Mouse (Mus musculus): ENCODE results near the gene Fam193b. TPM values are rescaled to one million over a fixed set of nuclear protein-coding genes. Genes with fewer than 3 reads are reported as not detected.

Fam193b gene
- polyA plus RNA-seq, 1 experiment from 2014 or later, result 16.8 TPM

GRCm38 (mm10) chr13:55527212-55527611 is 43.7 kb downstream of the Fam193b start:
- 85% methylated on average over 16 of the region's 16 CpGs for WGBS
- Histone ChIP-seq H3K9ac (ENCODE audit: low read length) (no peak overlapping the region), H3K4me1 (ENCODE audit: control insufficient read depth in 2 of 2, insufficient read depth in 2 of 2, low read length in 2 of 2) (peaks cover 0 to 3% of the 10 kb centered on the region in 2 experiments; a peak in 1 of 4 replicates), H3K27me3 (ENCODE audit: control insufficient read depth, insufficient read depth, low read length) (no peaks in the 10 kb centered on the region), H3K9me3 (ENCODE audit: control insufficient read depth, low read length) (no peaks in the 10 kb centered on the region), H3K4me2 (ENCODE audit: low read length) (no peak overlapping the region), H3K27ac (replicated peaks in 1 of 2; ENCODE audit: control insufficient read depth in 1 of 2, insufficient read depth in 1 of 2, low read depth in 2 of 2, low read length in 2 of 2) (no peak overlapping the region), H3K36me3 (ENCODE audit: control insufficient read depth, insufficient read depth, low read length) (peaks cover 27% of the 10 kb centered on the region), H3K4me3 (ENCODE audit: control insufficient read depth in 1 of 2, insufficient read depth in 1 of 2, low read depth in 1 of 2, low read length in 2 of 2) (no peak overlapping the region)
- no peak for ATAC-seq (ENCODE audit: insufficient number of reproducible peaks, insufficient read depth, low FRiP score, low read depth)

- Histone ChIP-seq H3K27ac (replicated peaks in 1 of 2; ENCODE audit: control insufficient read depth in 1 of 2, insufficient read depth in 1 of 2, low read depth in 2 of 2, low read length in 2 of 2) (no peak overlapping the region), H3K9ac (ENCODE audit: low read length) (no peak overlapping the region), H3K4me2 (ENCODE audit: low read length) (no peak overlapping the region), H3K4me1 (ENCODE audit: control insufficient read depth in 2 of 2, insufficient read depth in 2 of 2, low read length in 2 of 2) (peaks cover 0 to 3% of the 10 kb centered on the region in 2 experiments; a peak in 1 of 4 replicates), H3K4me3 (ENCODE audit: control insufficient read depth in 1 of 2, insufficient read depth in 1 of 2, low read depth in 1 of 2, low read length in 2 of 2) (no peak overlapping the region), H3K9me3 (ENCODE audit: control insufficient read depth, low read length) (no peaks in the 10 kb centered on the region), H3K36me3 (ENCODE audit: control insufficient read depth, insufficient read depth, low read length) (peaks cover 14% of the 10 kb centered on the region), H3K27me3 (ENCODE audit: control insufficient read depth, insufficient read depth, low read length) (no peaks in the 10 kb centered on the region)
- 79% methylated on average over 15 of the region's 16 CpGs for WGBS
- no peak for ATAC-seq (ENCODE audit: insufficient number of reproducible peaks, insufficient read depth, low FRiP score, low read depth)
Measured at GRCm38 (mm10) chr13:55525733-55526553, 45.0 kb downstream of the Fam193b start.

GRCm38 (mm10) chr13:55523951-55524600 is 46.8 kb downstream of the Fam193b start:
- no peaks in the 10 kb centered on the region for H3K36me3 ChIP-seq (ENCODE audit: control insufficient read depth, insufficient read depth, low read length)
- H3K4me2 ChIP-seq (ENCODE audit: low read length), result no peak overlapping the region
- peak overlapping the region; percentile 27 to 77; a peak in 1 of 4 replicates for H3K27ac ChIP-seq (replicated peaks in 1 of 2; ENCODE audit: control insufficient read depth in 1 of 2, insufficient read depth in 1 of 2, low read depth in 2 of 2, low read length in 2 of 2)
- ATAC-seq (ENCODE audit: insufficient number of reproducible peaks, insufficient read depth, low FRiP score, low read depth), result no peak
- H3K9me3 ChIP-seq (ENCODE audit: control insufficient read depth, low read length), result no peaks in the 10 kb centered on the region
- no peaks in the 10 kb centered on the region for H3K27me3 ChIP-seq (ENCODE audit: control insufficient read depth, insufficient read depth, low read length)
- H3K4me3 ChIP-seq (ENCODE audit: control insufficient read depth in 1 of 2, insufficient read depth in 1 of 2, low read depth in 1 of 2, low read length in 2 of 2), result no peak overlapping the region
- no peak overlapping the region for H3K9ac ChIP-seq (ENCODE audit: low read length)
- WGBS, result 80% methylated on average over 23 of the region's 23 CpGs
- peaks cover 0 to 3% of the 10 kb centered on the region in 2 experiments; a peak in 1 of 4 replicates for H3K4me1 ChIP-seq (ENCODE audit: control insufficient read depth in 2 of 2, insufficient read depth in 2 of 2, low read length in 2 of 2)

- Histone ChIP-seq H3K36me3 (ENCODE audit: control insufficient read depth, insufficient read depth, low read length) (no peaks in the 10 kb centered on the region), H3K9me3 (ENCODE audit: control insufficient read depth, low read length) (no peaks in the 10 kb centered on the region), H3K4me3 (ENCODE audit: control insufficient read depth in 1 of 2, insufficient read depth in 1 of 2, low read depth in 1 of 2, low read length in 2 of 2) (no peak overlapping the region), H3K4me1 (ENCODE audit: control insufficient read depth in 2 of 2, insufficient read depth in 2 of 2, low read length in 2 of 2) (peaks cover 0 to 3% of the 10 kb centered on the region in 2 experiments; a peak in 1 of 4 replicates), H3K27me3 (ENCODE audit: control insufficient read depth, insufficient read depth, low read length) (no peaks in the 10 kb centered on the region), H3K9ac (ENCODE audit: low read length) (no peak overlapping the region), H3K4me2 (ENCODE audit: low read length) (no peak overlapping the region), H3K27ac (replicated peaks in 1 of 2; ENCODE audit: control insufficient read depth in 1 of 2, insufficient read depth in 1 of 2, low read depth in 2 of 2, low read length in 2 of 2) (peak overlapping the region; percentile 77 to 82)
- WGBS, result 65% methylated on average over 17 of the region's 17 CpGs
- ATAC-seq (ENCODE audit: insufficient number of reproducible peaks, insufficient read depth, low FRiP score, low read depth), result peak; percentile 31; the same call in 1 of the 2 replicates
Measured at GRCm38 (mm10) chr13:55523278-55523677, 47.6 kb downstream of the Fam193b start.

GRCm38 (mm10) chr13:55522730-55523129 is 48.2 kb downstream of the Fam193b start:
- Histone ChIP-seq H3K4me1 (ENCODE audit: control insufficient read depth in 2 of 2, insufficient read depth in 2 of 2, low read length in 2 of 2) (peaks cover 0 to 3% of the 10 kb centered on the region in 2 experiments; a peak in 1 of 4 replicates), H3K4me3 (ENCODE audit: control insufficient read depth in 1 of 2, insufficient read depth in 1 of 2, low read depth in 1 of 2, low read length in 2 of 2) (no peak overlapping the region), H3K27ac (replicated peaks in 1 of 2; ENCODE audit: control insufficient read depth in 1 of 2, insufficient read depth in 1 of 2, low read depth in 2 of 2, low read length in 2 of 2) (peak overlapping the region; percentile 77 to 82), H3K36me3 (ENCODE audit: control insufficient read depth, insufficient read depth, low read length) (no peaks in the 10 kb centered on the region), H3K9ac (ENCODE audit: low read length) (no peak overlapping the region), H3K9me3 (ENCODE audit: control insufficient read depth, low read length) (no peaks in the 10 kb centered on the region), H3K4me2 (ENCODE audit: low read length) (no peak overlapping the region), H3K27me3 (ENCODE audit: control insufficient read depth, insufficient read depth, low read length) (0 out of 2 replicates have a peak, but pooled peaks cover 5% of the 10 kb centered on the region)
- ATAC-seq (ENCODE audit: insufficient number of reproducible peaks, insufficient read depth, low FRiP score, low read depth), result peak; percentile 48
- 39% methylated on average over 8 of the region's 8 CpGs for WGBS

- ATAC-seq (ENCODE audit: insufficient number of reproducible peaks, insufficient read depth, low FRiP score, low read depth), result no peak
- no peak overlapping the region for H3K27ac ChIP-seq (replicated peaks in 1 of 2; ENCODE audit: control insufficient read depth in 1 of 2, insufficient read depth in 1 of 2, low read depth in 2 of 2, low read length in 2 of 2)
- peaks cover 14% of the 10 kb centered on the region for H3K27me3 ChIP-seq (ENCODE audit: control insufficient read depth, insufficient read depth, low read length)
- peaks cover 0 to 3% of the 10 kb centered on the region in 2 experiments; a peak in 1 of 4 replicates for H3K4me1 ChIP-seq (ENCODE audit: control insufficient read depth in 2 of 2, insufficient read depth in 2 of 2, low read length in 2 of 2)
- WGBS, result 52% methylated on average over 4 of the region's 4 CpGs
- H3K36me3 ChIP-seq (ENCODE audit: control insufficient read depth, insufficient read depth, low read length), result no peaks in the 10 kb centered on the region
- no peaks in the 10 kb centered on the region for H3K9me3 ChIP-seq (ENCODE audit: control insufficient read depth, low read length)
- no peak overlapping the region for H3K9ac ChIP-seq (ENCODE audit: low read length)
- H3K4me3 ChIP-seq (ENCODE audit: control insufficient read depth in 1 of 2, insufficient read depth in 1 of 2, low read depth in 1 of 2, low read length in 2 of 2), result no peak overlapping the region
- no peak overlapping the region for H3K4me2 ChIP-seq (ENCODE audit: low read length)
Measured at GRCm38 (mm10) chr13:55519606-55520005, 51.3 kb downstream of the Fam193b start.

- H3K27ac ChIP-seq (replicated peaks in 1 of 2; ENCODE audit: control insufficient read depth in 1 of 2, insufficient read depth in 1 of 2, low read depth in 2 of 2, low read length in 2 of 2), result no peak overlapping the region
- ATAC-seq (ENCODE audit: insufficient number of reproducible peaks, insufficient read depth, low FRiP score, low read depth), result no peak
- H3K36me3 ChIP-seq (ENCODE audit: control insufficient read depth, insufficient read depth, low read length), result peaks cover 2% of the 10 kb centered on the region
- no peak overlapping the region for H3K4me3 ChIP-seq (ENCODE audit: control insufficient read depth in 1 of 2, insufficient read depth in 1 of 2, low read depth in 1 of 2, low read length in 2 of 2)
- H3K4me2 ChIP-seq (ENCODE audit: low read length), result no peak overlapping the region
- WGBS, result 4% methylated on average over 5 of the region's 5 CpGs
- peaks cover 14% of the 10 kb centered on the region for H3K27me3 ChIP-seq (ENCODE audit: control insufficient read depth, insufficient read depth, low read length)
- H3K9ac ChIP-seq (ENCODE audit: low read length), result no peak overlapping the region
- no peaks in the 10 kb centered on the region for H3K9me3 ChIP-seq (ENCODE audit: control insufficient read depth, low read length)
- peaks cover 2 to 3% of the 10 kb centered on the region in 2 experiments; a peak in 3 of 4 replicates for H3K4me1 ChIP-seq (ENCODE audit: control insufficient read depth in 2 of 2, insufficient read depth in 2 of 2, low read length in 2 of 2)
Measured at GRCm38 (mm10) chr13:55516955-55517354, 54.0 kb downstream of the Fam193b start.

Measured in heart, embryonic 14.5 days (tissue).